Mouse (Mus musculus) C2C12 (cell line): ENCODE results near the gene Bcl2l13. TPM values are rescaled to one million over a fixed set of nuclear protein-coding genes. Genes with fewer than 3 reads are reported as not detected.
"Not testable (repeated sequence)": the region's sequence is repeated elsewhere in the genome, so short reads cannot be mapped to it uniquely, and the experiment has no call there.

Experiments used
- H3K27me3 ChIP-seq: one replicate; pipeline ENCODE4 v1.6.1; 2011; ENCODE audit not compliant: control insufficient read depth, insufficient read depth, insufficient read length
- H3K36me3 ChIP-seq: one replicate; pipeline ENCODE4 v1.6.1; 2011; ENCODE audit not compliant: control insufficient read depth, insufficient read depth
- H3K4me3 ChIP-seq: one replicate; pipeline ENCODE4 v1.5.1; 2011; ENCODE audit warnings: mild to moderate bottlenecking, control low read depth; ENCODE audit not compliant: poor library complexity, insufficient read depth, severe bottlenecking
- H3K79me2 ChIP-seq: one replicate; pipeline ENCODE4 v1.6.1; 2011; ENCODE audit not compliant: control insufficient read depth, insufficient read depth
- H3K79me3 ChIP-seq: one replicate; pipeline ENCODE4 v1.6.1; 2011; ENCODE audit warnings: low read depth, control low read depth
- H3ac ChIP-seq: one replicate; pipeline ENCODE3; 2011; ENCODE audit warnings: low read depth; ENCODE audit not compliant: control insufficient read depth, insufficient read length
- CEBPB ChIP-seq: IDR thresholded peaks from one replicate; pipeline ENCODE4 v1.6.1; 2011; ENCODE audit warnings: low read depth, mild to moderate bottlenecking, control low read depth, moderate library complexity
- CTCF ChIP-seq: IDR thresholded peaks from one replicate; pipeline ENCODE4 v1.5.1; 2011; ENCODE audit not compliant: control insufficient read depth, insufficient read depth, insufficient read length
- FOSL1 ChIP-seq: IDR thresholded peaks from one replicate; pipeline ENCODE4 v1.8.0; 2011; ENCODE audit warnings: mild to moderate bottlenecking, low read length; ENCODE audit not compliant: poor library complexity, insufficient read depth, severe bottlenecking
- MAX ChIP-seq: IDR thresholded peaks from one replicate; pipeline ENCODE4 v1.6.1; 2011; ENCODE audit warnings: mild to moderate bottlenecking, control low read depth
- MYOD1 ChIP-seq: IDR thresholded peaks from one replicate; pipeline ENCODE4 v1.6.1; 2011; ENCODE audit warnings: low read depth; ENCODE audit not compliant: control insufficient read depth, insufficient read length
- MYOG ChIP-seq: IDR thresholded peaks from one replicate; pipeline ENCODE4 v1.6.1; 2011; ENCODE audit not compliant: control insufficient read depth, insufficient read length; ENCODE audit errors: extremely low read depth
- USF1 ChIP-seq: IDR thresholded peaks from one replicate; pipeline ENCODE4 v1.6.1; 2011; ENCODE audit warnings: low read depth, mild to moderate bottlenecking, control low read depth, moderate library complexity
- polyA plus RNA-seq: library from polyadenylated mRNA; unstranded; fragments of >200 nt; fragmentation: generic; extraction: Trizol; gene quantifications from one replicate; pipeline ENCODE4 v1.2.1, GENCODE M21; 2012; ENCODE audit warnings: missing spikeins

Bcl2l13 gene
- polyA plus RNA-seq, 1 experiment = 24.6 TPM

GRCm38 (mm10) chr6:120834766-120835321 lies 1.2 kb upstream of the Bcl2l13 start:
- H3K79me2 ChIP-seq = peaks cover 38% of the 10 kb centered on the region
- TF ChIP-seq MYOG (no peak), CEBPB (no peak), USF1 (no peak), MYOD1 (no peak), FOSL1 (no peak)
- H3K36me3 ChIP-seq = no peaks in the 10 kb centered on the region
- H3ac ChIP-seq = no peak overlapping the region
- no peaks in the 10 kb centered on the region for H3K27me3 ChIP-seq
- no peak overlapping the region for H3K4me3 ChIP-seq
- H3K79me3 ChIP-seq = peaks cover 28% of the 10 kb centered on the region

GRCm38 (mm10) chr6:120836389-120837151 lies 558 bp downstream of the Bcl2l13 start:
- H3K79me2 ChIP-seq = peaks cover 54% of the 10 kb centered on the region
- H3K36me3 ChIP-seq = no peaks in the 10 kb centered on the region
- H3K4me3 ChIP-seq = peak overlapping the region; percentile 95
- H3K27me3 ChIP-seq = no peaks in the 10 kb centered on the region
- peaks cover 33% of the 10 kb centered on the region for H3K79me3 ChIP-seq
- H3ac ChIP-seq = peak overlapping the region; percentile 89
- TF ChIP-seq CEBPB = no peak

GRCm38 (mm10) chr6:120837152-120837530 lies 1.1 kb downstream of the Bcl2l13 start:
- H3K79me3 ChIP-seq = peaks cover 38% of the 10 kb centered on the region
- peak overlapping the region; percentile 95 for H3K4me3 ChIP-seq
- peaks cover 59% of the 10 kb centered on the region for H3K79me2 ChIP-seq
- no peak for TF ChIP-seq MAX
- no peak overlapping the region for H3ac ChIP-seq
- H3K36me3 ChIP-seq = no peaks in the 10 kb centered on the region
- H3K27me3 ChIP-seq = no peaks in the 10 kb centered on the region

DNA sequence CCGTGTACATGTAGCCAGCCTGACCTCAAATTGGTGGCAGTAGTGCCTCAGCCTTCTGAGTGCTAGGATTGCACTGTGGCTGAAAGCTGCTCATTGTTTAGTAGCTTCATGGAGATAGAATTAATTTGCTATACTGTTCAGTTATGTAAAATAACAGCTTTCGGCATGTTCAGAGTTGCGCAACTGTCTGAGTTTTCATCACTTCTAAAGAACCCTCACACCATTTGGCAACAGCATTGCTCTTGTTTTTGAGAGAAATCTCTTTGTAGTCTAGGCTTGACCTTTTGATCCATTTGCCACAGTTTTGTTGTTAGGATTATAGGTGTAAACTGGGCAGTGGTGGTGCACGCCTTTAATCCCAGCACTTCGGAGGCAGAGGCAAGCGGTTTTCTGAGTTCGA lies 4.2 kb downstream of the Bcl2l13 start:
- Histone ChIP-seq H3K27me3 (no peaks in the 10 kb centered on the region), H3ac (no peak overlapping the region), H3K4me3 (no peak overlapping the region), H3K79me2 (peaks cover 91% of the 10 kb centered on the region), H3K36me3 (no peaks in the 10 kb centered on the region), H3K79me3 (peaks cover 65% of the 10 kb centered on the region)
- TF ChIP-seq CEBPB (peak; percentile 57), FOSL1 (no peak), CTCF (no peak)

DNA sequence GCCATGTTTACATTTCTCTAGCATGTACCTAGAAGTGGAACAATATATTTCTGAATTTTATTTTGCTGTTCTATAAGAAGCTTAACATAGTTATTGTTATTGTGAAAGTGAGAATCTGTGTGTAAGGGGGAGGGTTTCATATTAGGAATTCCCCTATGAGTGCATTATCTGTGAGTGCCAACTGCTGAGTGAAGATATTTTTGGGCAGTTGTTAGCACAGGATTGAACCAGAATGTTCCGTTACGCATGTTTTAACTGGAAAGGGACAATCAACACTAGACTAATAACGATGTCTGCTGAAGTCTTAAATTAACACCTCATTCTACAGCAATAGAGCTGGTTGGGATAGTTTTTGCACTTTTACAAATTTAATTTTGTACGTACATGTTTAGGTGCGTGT lies 5.7 kb downstream of the Bcl2l13 start:
- Histone ChIP-seq H3K36me3 (no peaks in the 10 kb centered on the region), H3K79me2 (peaks cover 92% of the 10 kb centered on the region)

DNA sequence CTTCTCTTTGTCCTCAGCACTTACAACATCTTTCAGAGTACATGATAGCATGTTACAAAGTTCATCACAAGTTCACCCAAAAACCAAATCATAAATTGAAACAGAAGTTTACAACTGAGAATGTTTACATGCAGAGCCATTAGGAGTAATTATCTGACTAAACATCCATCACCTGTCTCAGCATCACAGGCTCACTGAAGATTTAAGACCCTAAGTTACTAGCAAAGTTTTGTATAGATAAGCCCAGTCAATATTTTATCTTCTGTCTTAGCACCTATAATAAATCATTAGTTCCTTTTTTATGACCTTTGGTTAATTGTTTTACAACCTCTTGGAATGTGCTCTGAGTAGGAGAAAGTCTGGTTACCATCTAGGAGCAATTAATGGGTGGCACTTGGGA lies 14.7 kb downstream of the Bcl2l13 start:
- not testable (repeated sequence) for H3K4me3 ChIP-seq, H3K79me3 ChIP-seq, H3ac ChIP-seq, H3K27me3 ChIP-seq
- Histone ChIP-seq H3K36me3 (peaks cover 17% of the 10 kb centered on the region), H3K79me2 (peaks cover 19% of the 10 kb centered on the region)

More for the DNA sequence above, 5.7 kb downstream of the Bcl2l13 start:
- no peak overlapping the region for H3K4me3 ChIP-seq
- H3K79me3 ChIP-seq = peaks cover 67% of the 10 kb centered on the region
- no peak for TF ChIP-seq MYOD1
- no peak for TF ChIP-seq CEBPB
- TF ChIP-seq MYOG = no peak
- TF ChIP-seq CTCF = no peak
- TF ChIP-seq FOSL1 = no peak
- no peak for TF ChIP-seq USF1
- no peak for TF ChIP-seq MAX
- no peak overlapping the region for H3ac ChIP-seq
- H3K27me3 ChIP-seq = no peaks in the 10 kb centered on the region
